Mouse (Mus musculus): ENCODE results near the gene Rpl32.

GRCm38 (mm10) chr6:115818129-115818528 is 9.6 kb upstream of the Rpl32 start:
- no peak for TF ChIP-seq CTCF (IDR thresholded peaks at IDR 0.05; ENCODE audit: low read depth, low read length)
- no peak for TF ChIP-seq POLR2A (IDR thresholded peaks at IDR 0.05; ENCODE audit: extremely low read depth, insufficient read depth, low read length)
